Mouse (Mus musculus) thymus, postnatal 36 days (tissue): Measurements from ENCODE around the gene Gpr65.
"Not testable (repeated sequence)": the region's sequence is repeated elsewhere in the genome, so short reads cannot be mapped to it uniquely, and the experiment has no call there.

Experiments
- DNase-seq, 2 experiments: peaks; one replicate each; pipeline ENCODE4 v3.0.0; 2022; ENCODE audit warnings: mixed read lengths in 2 of 2

The Gpr65 gene

DNA sequence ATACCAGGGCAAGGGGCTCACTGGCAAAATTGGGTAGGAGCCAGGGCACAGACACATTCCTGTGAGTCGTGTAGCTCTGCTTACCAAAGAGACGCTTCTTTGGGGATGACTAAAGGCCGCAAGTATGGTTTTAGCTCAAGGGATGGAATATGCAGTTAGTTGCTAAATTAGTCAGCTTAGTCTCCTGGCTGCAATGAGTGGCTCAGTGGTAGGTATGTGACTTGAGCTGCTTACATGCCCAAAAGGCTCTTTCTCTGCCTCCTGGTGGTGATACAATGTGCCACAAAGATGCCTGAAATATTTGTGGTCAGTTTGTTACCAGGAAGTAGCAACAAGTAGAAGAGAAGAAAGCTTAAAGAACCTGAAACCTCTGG lies 15.0 kb downstream of the Gpr65 start:
- no peak for DNase-seq

DNA sequence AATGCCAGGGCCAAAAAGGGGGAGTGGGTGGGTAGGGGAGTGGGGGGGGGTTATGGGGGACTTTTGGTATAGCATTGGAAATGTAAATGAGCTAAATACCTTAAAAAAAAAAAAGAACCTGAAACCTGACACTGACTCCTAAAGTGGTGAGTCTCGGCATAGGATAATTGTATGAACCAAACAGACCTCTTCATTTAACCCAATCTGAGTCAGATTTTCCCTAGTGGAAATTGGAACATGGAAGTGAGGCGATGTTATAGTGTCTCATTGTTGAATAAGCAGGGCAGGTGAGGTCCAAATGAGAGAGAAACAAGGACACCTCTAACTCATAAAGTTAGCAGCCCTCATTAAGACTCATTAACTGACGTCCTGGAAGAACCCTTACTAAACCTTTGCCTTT lies 16.0 kb downstream of the Gpr65 start:
- no peak for DNase-seq

DNA sequence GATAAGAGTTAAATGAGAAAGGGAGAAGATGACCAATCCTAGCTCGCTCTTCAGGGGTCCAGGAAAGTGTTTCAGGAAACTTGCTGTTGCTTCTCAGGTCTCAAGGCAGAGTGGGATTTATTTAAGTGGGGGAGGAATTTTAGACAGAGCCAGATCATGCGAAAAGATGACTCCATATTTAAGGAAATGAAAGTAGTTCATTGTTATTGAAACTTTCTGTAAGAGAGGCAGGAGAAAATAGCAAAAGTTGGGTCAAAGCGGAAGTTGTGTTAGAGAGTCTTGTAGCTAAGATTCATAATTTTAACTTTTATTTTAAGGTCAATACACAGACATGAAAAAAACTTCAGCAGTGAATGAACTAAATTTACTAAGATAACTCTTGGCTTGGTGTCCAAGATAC lies 22.0 kb downstream of the Gpr65 start:
- no peak for DNase-seq

DNA sequence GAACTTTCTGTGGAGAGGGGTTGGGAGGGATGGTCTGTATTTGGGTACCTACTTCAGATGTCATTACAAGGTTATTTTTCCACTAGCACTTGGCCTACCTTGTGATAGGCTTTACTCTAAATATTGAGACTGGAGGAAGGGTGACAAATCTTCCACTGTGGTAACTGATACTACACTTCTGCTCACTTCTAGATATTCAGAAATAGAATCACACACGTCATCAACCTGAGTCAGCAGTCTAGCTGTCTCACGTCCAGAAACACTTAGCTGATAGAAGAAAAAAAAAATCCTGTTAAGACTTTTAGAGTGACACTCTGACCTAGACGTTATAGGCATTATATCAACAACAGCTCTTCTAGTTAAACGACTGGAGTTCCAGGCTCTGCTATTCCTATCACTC lies 23.8 kb downstream of the Gpr65 start:
- no peak for DNase-seq

DNA sequence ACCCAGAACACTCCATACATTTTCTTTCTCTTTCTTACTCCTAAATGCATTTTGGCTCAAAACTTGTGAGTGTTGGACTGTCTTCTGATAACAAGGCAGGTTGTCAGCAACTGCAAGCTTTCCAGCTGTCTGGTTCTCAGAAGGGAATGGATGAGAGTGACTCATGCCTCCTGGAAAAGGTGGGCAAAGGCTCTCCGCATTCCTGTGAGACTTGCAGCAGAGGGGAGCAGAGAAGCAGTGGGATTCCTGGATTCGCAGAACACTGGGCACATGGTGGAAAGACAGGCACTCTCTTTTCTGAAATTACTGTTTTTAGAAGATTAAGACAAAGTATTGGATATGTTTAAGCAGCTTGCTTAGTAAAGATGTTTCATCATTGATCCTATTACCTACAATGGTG lies 25.8 kb downstream of the Gpr65 start:
- no peak for DNase-seq

DNA sequence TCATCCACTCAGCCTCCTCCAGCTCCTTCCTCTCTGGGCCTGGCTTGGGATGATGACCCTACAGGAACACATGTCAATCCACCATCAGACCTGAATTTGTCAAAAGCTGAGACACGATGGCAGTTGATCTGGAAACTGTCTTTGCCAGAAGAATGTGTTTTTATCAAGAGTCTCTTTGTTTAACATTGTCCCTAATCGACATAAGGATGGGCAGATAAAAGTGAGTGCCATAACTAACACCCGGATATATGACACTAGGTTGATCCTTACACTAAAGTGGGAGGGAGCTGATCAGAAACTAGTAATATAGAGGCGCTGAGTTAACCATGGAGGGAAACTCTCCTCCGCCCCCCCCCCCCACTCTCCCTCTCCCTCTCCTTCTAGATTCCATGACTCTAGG lies 33.5 kb downstream of the Gpr65 start:
- no peak for DNase-seq

DNA sequence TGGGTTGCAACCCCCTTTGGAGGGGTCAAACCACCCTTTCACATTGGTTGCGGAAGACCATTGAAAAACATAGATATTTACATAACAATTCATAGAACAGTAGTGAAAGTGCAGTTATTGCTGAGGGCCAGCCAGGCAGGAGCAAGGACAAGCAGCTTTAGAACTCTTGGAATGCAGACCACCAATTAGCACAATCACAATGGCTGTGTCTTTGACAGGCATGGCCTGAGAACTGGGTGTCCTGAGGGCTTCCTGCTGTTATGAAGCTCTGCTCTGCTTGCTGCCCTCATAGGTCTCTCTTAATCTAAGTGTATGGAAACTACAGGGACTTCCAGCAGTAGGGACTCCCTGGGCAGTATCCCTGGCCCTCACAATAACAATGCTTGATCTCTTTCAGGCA lies 34.6 kb downstream of the Gpr65 start:
- DNase-seq, result no peak

DNA sequence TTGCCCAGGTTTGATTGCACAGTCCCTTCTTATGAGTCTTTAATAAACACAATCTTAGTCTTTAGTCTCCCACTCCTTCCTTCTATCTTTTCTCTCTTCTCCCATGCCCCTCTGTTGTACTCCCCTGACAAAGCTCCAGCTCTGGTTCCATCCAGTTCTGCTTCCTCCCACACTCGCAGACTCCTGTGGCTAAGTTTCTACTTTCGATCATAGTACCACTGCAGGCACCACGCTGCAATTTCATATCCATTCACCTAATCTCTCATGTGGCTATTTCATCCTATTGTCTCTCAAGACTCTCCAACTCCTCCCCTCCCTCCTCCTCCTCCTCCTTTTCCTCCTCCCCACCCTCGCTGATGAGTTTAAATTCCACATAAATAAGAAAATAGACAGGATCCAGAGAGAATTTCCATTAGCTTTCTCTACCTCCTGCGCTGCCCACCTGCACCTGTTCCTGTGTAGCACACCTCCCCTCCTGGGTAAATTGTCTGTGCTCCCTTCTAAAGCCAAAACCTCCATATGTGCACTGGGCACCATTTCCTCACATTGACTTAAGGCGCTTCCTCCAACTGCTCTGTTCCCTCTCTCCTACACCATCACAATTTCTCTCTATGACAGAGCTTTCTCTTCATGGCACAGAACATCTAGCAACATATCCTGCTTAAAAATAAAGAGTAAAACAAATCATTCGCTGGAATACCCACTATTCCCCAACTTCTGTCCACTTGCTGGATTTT lies 38.9 kb downstream of the Gpr65 start:
- DNase-seq, result no peak

DNA sequence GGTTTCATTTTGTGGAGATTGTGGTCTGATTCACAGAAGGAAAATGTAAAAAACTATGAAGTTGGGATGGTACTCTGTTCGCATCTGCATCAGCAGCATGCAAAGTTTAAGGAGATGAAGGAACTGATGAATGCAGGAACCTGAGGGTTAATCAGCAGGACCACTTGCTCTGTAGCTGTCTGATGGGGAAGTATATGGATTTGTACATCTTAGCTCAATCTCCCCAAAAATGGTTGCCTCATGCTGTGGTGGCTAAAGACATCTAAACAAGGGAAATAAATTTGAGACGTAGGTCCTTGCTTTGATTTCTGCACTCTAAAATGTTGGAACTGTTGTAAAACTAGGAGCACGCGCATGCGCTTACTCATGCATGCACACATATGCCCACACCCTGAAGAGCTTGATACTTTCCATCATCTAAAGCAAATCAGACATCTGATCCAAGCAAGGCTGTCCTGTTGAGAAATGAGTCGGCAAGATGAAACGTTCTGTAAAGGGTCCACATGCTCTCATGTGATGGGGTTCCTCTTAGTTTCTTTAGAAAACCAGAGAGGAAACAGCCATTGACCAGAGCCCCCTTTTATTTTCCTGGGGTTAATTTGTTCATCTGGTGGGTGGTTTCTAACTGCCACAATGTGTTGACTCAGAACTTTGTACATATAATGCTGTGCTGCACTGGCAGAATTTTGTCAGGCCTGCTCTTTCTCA lies 43.1 kb downstream of the Gpr65 start:
- no peak for DNase-seq

DNA sequence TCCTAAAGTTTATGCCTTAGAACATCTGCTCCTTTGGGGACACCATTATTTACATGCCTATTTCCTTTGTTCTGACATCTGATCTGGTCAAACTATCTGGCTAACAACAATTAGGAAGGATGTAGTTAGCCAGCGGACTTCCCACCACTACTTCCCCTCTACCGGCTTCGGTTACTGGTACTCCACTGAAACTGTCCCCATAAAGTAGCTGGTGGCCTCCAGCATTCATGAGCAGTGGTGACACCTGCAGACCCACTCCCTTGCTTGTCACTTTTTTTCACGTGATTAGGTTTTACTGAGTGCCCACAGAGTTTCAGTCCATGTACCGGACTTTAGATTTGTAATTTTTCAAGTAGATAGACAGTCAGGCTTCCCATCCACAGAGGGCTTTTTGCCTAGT lies 47.5 kb downstream of the Gpr65 start:
- no peak for DNase-seq

DNA sequence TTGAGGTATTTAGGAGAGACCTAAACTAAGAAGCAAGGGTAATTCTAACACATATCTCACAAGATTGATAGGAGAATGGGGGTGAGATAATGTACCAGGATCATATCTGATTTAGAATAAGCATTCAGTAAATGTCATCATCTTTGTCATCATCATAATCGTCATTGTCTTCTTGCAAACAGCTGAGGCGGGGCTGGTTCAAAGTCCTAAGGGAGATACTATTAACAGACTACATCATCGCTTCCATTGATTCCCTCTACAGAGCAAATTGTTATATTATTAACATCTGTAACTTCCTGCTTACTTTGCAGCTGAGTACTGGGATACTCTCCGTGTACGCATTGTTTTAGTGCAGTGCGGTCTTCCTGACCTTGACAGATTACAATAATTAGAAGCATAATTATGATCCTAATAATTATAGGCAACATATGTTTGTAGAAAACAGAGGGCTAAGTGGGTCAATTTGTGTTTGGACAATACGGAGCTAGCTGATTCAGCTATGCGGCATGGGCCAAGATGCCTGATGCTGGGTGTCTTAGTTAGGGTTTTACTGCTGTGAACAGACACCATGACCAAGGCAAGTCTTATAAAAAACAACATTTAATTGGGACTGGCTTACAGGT lies 49.4 kb downstream of the Gpr65 start:
- DNase-seq, result no peak

DNA sequence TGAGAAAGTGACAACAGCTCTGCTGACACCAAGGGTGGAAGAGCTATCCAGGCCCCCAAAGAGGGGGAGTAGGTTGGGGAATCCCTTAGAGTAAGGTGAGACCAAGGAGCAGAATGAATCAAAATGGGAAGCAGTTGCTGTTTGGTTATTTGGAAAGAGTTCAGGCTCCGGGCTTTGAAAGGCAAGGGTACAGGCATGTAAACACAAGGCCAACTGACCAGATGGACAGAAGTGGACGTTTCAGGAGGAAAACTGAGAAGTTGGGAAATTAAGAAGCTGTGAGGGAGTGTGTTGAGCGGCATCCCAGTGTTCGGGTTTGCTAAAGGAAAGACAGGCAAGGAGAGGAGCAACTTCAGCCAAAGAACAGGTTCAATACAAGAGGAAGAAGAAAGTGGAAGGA lies 54.0 kb downstream of the Gpr65 start:
- DNase-seq, result no peak

DNA sequence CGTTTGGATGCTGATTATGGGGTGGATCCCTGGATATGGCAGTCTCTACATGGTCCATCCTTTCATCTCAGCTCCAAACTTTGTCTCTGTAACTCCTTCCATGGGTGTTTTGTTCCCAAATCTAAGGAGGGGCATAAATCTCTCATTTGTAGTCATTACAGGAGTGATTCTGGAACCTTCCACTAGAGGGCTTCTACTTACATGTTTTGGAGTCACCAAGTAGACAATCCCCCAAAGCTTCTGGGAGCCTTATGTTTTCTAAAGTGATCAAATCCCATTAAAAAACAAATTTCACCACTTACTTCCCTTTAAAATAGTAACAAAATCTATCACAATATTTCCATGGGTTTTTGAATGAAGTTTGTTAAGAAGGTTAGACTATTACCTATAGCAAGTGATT lies 55.7 kb downstream of the Gpr65 start:
- DNase-seq, result not testable (repeated sequence)
